Mouse (Mus musculus) embryonic fibroblast, embryonic 13.5 days (primary cell): ENCODE measurements at regions not wholly inside any gene's neighbourhood (a gene's known extent, or its start where the extent isn't known, plus 50 kb on each side); places are given as distances from the start of the nearest gene placed in this dataset.

Experiments
- H3K27ac ChIP-seq: 2 replicates; pipeline ENCODE4 v1.5.1; 2012; ENCODE audit warnings: low read length, control low read depth, inconsistent platforms; ENCODE audit not compliant: insufficient read depth
- H3K4me1 ChIP-seq: 2 replicates; pipeline ENCODE4 v1.6.1; 2011; ENCODE audit warnings: low read length; ENCODE audit not compliant: control insufficient read depth, insufficient read depth
- H3K4me3 ChIP-seq: 2 replicates; pipeline ENCODE4 v1.5.1; 2011; ENCODE audit warnings: mild to moderate bottlenecking, control low read depth, low read length; ENCODE audit not compliant: insufficient read depth
- CTCF ChIP-seq: IDR thresholded peaks from 2 replicates; pipeline ENCODE4 v1.5.1; 2011; ENCODE audit warnings: mild to moderate bottlenecking, control low read depth, low read length, moderate library complexity, borderline replicate concordance; ENCODE audit not compliant: insufficient read depth
- POLR2A ChIP-seq: IDR thresholded peaks from 2 replicates; pipeline ENCODE4 v1.6.1; 2011; ENCODE audit warnings: low read depth, mild to moderate bottlenecking, control low read depth, low read length, moderate library complexity

DNA sequence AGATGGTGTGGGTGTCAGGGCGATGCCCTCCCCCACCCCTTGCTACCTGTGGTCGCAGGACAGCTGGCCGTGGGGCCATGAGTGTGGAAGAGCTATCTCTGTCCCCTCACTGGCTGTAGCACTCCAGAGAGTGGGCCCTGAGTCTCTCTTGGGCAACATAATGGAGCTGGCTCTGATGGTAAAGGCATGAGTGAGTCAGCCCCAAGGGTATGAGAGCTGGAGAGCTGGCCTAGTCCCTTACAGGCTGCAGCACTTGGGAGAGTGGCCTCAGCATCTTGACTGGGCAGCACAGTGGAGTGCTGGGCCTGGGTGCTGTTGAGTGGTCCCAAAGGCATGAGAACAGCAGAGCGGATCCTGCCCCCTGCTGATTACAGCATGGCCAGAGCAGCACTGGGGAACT, 253.5 kb downstream of the Dact1 start:
- Histone ChIP-seq H3K4me1 (0 out of 2 replicates have a peak, but pooled peaks cover 2% of the 10 kb centered on the region), H3K4me3 (no peak overlapping the region), H3K27ac (no peak overlapping the region)
- no peak for TF ChIP-seq POLR2A
- TF ChIP-seq CTCF = no peak

GRCm38 (mm10) chr12:71566371-71566770, 256.7 kb downstream of the Dact1 start:
- TF ChIP-seq POLR2A (no peak), CTCF (no peak)
- Histone ChIP-seq H3K4me1 (0 out of 2 replicates have a peak, but pooled peaks cover 2% of the 10 kb centered on the region), H3K27ac (no peak overlapping the region), H3K4me3 (no peak overlapping the region)

DNA sequence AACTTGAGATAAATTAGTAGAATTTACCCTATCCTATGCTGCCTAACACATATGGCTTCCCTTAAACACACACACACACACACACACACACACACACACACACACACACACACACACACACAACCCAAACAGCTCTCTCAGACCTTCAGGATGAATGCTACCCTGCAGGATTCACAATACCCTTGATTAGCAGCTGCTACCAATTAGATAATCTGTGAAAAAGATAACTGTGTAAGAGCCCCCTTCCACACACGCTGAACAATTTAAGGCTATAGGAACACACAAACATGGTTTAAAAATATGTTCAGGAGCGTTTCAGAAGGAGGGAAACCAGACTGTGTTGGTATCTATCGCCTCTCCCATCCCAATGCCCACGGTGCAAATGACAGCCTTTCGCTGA, 258.6 kb downstream of the Dact1 start:
- Histone ChIP-seq H3K4me1 (no peaks in the 10 kb centered on the region), H3K4me3 (no peak overlapping the region), H3K27ac (no peak overlapping the region)
- TF ChIP-seq CTCF = no peak
- no peak for TF ChIP-seq POLR2A

DNA sequence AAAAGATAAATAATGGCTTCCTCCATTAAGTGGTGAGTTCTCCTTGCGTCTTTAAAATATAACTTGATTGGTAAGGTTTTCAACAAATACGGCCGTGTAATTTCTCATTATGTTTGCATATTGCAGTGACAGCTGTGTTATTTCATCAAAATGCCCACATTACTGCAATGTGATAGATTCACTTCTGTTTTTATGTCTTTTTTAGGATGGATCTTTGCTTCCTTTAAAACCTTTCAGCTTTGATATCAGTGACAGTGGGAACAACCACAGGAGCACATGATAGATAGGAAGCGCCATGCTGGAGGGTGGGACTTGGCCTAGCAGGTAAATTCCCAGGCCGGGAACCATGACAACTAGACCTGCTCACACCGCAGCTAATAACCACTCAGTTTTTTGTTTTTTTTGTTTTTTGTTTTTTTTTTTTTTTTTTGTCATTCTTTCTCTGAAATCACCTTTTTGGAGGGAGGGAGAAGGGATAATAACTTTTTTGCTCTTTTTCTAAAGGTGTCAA, 259.3 kb downstream of the Dact1 start:
- H3K4me3 ChIP-seq = no peak overlapping the region
- no peaks in the 10 kb centered on the region for H3K4me1 ChIP-seq
- TF ChIP-seq CTCF = no peak
- no peak for TF ChIP-seq POLR2A
- no peak overlapping the region for H3K27ac ChIP-seq

DNA sequence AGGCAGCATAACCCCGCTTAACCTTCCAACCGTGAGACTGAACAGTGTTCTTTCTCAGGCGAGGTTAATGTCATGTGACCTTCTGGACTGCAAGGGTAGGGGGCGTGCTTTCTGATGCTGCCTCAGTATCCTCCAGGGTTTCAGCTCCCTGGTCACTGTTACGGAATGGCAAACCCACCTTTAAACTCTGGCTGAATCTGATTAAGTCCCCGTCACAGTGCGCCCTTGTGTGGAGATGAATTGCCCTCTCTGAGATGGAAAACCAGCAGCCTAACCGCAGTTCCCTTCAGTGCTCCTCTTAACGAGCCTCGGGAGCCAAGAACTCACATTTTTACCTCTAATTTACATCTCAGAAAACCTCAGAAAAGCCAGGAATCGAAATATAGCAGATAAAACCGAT, 260.0 kb downstream of the Dact1 start:
- Histone ChIP-seq H3K27ac (no peak overlapping the region), H3K4me1 (peaks cover 1% of the 10 kb centered on the region)
- TF ChIP-seq POLR2A = no peak
- no peak for TF ChIP-seq CTCF

GRCm38 (mm10) chr12:71570116-71570515, 260.4 kb downstream of the Dact1 start:
- TF ChIP-seq POLR2A = no peak
- no peak for TF ChIP-seq CTCF
- Histone ChIP-seq H3K4me1 (peaks cover 6% of the 10 kb centered on the region), H3K4me3 (no peak overlapping the region), H3K27ac (no peak overlapping the region)

More for the DNA sequence above, 260.0 kb downstream of the Dact1 start:
- no peak overlapping the region for H3K4me3 ChIP-seq

DNA sequence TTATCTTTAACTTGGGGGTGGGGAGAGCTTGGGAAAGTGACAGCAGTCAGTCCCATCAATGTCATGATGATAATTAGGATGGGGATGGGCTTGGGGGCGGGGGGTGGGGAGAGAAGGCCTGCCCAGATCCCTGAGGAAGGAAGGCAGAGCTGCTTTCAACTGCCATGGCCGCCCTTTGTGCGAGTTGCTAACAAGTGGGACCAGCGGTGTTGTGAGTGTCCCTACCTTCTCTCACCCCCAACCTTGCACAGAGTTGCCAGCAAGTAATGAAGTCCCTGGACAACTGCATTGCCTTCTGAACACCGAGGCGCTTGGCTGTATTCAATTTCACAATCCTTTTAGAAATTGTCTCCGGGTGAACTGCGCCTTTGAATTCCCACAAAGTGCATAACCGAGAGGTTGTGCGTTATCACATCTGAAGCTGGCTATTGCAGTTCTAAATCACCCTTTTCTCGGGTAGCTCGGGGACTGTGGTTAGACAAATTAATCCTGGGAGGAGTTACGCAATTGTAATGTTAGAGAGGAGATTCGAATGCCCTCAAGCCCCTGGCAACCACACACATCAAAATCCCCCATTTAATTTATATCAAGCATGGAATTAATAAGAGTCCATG, 257.9 kb upstream of the Daam1 start:
- Histone ChIP-seq H3K27ac (no peak overlapping the region), H3K4me1 (peaks cover 6% of the 10 kb centered on the region), H3K4me3 (no peak overlapping the region)
- TF ChIP-seq POLR2A (no peak), CTCF (no peak)

DNA sequence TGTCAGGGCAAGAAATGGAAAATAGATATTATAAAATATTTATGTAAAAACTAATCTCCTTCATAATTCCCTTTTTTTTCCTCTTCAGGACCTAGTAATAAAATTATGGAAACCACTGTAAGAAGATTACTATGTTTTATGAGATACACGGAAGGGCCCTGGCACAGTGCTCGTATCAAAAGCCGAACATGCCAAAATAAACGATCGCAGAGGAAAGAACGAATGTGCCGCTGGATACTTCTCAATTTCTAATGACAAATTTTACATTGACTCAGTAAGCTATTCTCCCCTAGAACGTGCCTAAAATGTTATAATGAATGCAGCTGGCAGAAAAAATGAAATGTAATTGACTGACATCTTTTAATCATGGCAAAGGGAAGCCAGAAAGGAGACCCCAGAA, 257.4 kb upstream of the Daam1 start:
- no peak for TF ChIP-seq CTCF
- TF ChIP-seq POLR2A = no peak
- no peak overlapping the region for H3K4me3 ChIP-seq
- peaks cover 6% of the 10 kb centered on the region for H3K4me1 ChIP-seq
- H3K27ac ChIP-seq = no peak overlapping the region

GRCm38 (mm10) chr12:71574685-71575084, 256.2 kb upstream of the Daam1 start:
- Histone ChIP-seq H3K4me3 (no peak overlapping the region), H3K27ac (no peak overlapping the region), H3K4me1 (peaks cover 6% of the 10 kb centered on the region)
- TF ChIP-seq CTCF (no peak), POLR2A (no peak)

DNA sequence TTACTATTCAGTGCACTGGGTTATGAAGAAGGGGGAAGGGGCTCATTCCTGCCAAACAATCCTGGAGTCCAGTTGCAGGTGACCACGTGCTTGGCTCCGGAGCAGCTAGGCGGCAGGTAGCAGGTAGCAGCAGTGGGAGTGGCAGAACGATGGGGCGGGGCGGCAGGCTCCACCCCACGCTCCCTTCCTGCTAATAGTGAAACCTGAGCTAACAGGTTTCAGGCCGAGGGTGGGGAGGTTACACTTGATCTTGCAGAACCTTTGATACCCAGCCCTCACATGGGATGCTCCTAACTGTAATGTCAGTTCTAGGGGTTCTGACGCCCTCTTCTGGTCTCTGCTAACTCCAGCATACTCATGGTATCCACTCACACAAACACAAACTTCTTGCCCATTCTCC, 253.5 kb upstream of the Daam1 start:
- no peak overlapping the region for H3K4me3 ChIP-seq
- no peak overlapping the region for H3K27ac ChIP-seq
- TF ChIP-seq CTCF = no peak
- TF ChIP-seq POLR2A = no peak
- H3K4me1 ChIP-seq = peaks cover 6% of the 10 kb centered on the region
